Mouse (Mus musculus) layer of hippocampus, adult 9-10 months (tissue): ENCODE data around the gene Slc35e1.
A peak's percentile ranks its signal among the peaks of the same experiment; 100 is the strongest.

ENCODE experiments used
- DNase-seq: peaks from one replicate; pipeline ENCODE4 v3.0.0; 2022; ENCODE audit warnings: low spot score

Gene Slc35e1

DNA sequence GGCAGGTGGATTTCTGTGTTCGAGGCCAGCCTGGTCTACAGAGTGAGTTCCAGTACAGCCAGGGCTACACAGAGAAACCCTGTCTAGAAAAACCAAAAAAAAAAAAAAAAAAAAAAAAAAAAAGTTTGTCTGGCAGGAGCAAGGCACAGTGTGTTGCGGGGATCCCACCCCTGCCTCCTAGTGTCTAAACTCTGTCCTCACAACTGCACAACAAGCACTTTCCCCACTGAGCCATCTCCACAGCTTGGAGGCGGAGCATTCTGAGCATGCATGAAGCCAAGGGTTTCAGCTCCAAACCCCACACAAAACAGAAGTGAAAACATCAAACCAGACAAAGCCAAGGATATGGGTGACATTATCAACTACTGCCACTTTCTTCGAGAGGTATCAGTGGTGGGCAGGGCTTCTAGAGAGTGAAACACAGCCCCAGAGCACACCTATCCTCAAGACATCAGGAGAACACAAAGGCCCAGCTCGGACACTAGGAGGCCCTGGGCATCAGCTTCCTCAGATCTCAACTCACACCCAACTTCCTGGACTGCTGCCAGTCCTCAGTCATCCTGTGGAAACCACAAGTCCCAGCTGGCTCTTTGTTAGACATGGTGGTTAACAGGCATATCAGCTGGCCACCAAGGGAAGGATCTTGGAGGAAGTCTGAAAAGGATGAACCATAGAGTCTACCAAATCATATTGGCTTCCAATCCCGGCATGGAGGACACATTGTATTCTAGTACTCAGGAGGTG is 6.8 kb downstream of the Slc35e1 start:
- DNase-seq = no peak

DNA sequence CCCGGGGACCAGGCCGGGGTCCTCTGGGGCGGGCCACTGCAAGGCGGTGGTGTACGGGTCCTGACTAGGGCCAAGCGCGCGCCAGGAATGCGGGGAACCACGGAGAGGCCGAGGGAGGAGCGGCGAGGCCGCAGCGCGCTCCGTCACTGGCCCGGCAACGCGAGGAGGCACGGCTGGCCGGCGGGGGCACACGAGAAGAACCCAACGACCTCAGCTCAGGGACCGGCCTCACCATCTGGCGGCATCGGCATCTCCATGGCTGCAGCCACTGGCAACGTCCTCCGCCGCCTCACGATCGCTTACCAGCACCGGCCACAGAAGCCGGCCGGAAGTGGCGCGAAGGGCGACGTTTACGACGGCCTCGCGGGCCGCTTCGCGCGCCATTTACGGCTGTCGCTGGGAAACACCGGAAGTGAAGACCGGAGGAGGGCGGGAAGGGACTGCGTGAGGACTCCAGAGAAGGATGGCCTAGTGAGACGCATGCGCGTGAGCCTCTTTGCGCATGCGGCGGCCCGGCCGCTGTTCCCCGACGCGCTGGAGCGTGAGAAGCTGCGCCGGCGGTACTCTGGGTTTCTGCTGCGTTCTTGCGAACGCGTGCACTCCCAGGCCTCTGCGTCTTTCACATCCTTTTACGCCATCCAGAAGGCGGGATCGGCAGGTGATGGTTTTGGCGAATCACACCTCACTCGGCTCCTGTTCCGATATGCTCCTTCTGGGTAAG is 17.4 kb downstream of the Slc35e1 start, which contains the start of gene Cherp:
Gene Cherp (minus strand): TSS at position 401 of the 721 bp plus-strand sequence.
- DNase-seq = peak; percentile 93

DNA sequence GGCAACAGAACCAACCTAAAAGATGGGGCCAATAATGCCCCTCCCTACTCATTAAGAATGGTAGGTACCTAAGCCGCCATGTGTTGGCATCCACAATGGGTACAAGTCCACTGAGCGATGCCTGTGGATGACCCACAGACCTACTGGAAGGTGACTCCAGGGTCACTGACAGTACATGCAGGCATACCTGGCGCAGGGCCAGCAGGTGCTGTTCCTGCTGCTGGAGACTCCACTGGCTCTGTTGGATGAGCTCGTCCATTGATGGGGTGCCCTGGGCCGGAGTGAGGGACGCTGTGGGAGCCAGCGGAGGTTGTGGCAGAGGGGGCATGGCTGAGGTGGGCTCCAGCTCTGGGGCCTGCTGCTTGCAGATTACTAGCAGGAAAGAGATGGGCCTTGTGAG is 21.7 kb downstream of the Slc35e1 start:
- DNase-seq = no peak

DNA sequence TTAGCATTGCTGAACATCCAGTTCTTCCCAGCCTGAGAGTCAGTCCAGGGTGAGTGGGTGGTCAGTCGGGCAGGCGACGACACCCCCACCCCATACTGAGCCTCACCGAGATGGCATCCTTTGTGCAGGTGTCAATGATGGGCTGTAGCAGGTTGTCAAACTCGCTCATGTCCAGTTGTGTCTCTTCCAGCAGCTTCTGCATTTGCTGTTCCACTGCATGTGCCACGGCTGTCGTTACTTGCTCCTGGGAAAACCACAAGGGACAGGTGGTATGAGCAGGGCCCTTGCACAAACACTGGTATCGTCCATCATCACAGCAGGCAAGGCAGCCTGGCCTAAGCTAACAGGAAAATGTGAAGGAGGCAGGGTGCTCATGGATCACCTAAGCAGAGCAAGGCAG is 22.4 kb downstream of the Slc35e1 start:
- DNase-seq = no peak

DNA sequence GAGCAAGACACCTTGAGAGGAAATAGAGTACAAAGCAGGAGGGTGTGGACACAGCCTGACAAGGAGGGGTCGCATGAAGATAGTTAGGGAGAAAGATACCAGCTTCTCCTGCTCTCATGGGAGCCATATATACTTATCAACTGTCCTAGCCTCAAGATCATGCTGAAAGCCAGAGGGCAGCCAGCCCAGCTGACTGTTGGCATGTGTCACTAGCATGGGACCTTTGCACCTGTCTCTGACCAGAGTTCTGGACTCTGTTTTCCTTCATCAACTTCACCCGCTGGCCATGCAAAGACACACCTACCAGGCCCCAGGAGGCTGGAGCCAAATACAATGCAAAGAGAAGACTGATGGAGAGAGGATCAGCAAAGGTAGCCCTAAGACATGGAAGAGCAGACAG is 23.2 kb downstream of the Slc35e1 start:
- DNase-seq = no peak

DNA sequence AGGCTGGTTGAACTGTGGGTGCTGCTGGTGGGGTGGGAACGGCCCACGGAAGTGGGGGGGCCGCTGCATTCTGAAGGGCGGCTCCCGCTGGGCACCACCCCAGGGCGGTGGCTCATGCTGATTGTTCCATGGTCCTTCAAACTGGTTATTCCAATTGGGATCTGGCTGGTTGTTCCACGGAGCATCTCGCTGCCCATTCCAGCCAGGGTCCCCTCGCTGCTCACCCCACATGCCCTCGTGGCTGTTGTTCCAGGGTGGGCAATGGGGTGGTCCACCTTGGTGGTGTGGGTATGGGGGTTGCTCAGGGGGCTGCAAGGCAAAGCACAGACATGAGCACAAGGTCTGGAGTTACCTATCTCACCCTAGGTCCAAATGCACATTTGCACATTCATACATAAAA is 28.2 kb downstream of the Slc35e1 start:
- no peak for DNase-seq

DNA sequence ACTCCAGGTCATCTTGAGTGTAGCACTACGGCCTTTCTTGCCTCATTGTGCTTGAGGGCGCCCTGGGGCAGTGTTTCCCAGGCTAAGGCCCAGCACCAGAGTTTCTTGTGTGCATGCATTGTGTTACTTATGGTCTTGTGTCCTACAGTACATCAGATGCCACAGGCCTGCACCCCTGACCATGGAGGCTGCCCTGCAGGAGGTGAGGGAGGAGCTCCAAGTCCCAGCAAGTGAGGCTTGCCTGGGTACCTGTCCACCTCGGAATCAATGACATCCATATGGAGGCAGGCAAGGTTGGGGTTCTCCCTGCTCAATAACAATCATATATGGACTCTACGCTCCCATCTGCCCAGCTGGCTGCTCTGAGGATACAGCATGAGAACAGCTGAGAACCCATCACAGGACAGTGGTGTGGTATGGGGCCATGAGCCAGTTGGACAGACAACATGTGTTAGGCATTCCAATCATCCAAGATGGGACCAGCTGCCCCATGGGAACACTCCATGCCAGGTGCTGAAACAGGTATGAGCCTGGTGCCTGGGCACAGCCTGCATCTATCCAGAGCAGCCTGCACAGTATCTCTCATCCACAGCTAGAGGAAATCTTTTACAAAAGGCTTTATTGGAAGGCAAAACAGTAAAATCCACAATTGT is 32.4 kb downstream of the Slc35e1 start:
- DNase-seq = no peak

DNA sequence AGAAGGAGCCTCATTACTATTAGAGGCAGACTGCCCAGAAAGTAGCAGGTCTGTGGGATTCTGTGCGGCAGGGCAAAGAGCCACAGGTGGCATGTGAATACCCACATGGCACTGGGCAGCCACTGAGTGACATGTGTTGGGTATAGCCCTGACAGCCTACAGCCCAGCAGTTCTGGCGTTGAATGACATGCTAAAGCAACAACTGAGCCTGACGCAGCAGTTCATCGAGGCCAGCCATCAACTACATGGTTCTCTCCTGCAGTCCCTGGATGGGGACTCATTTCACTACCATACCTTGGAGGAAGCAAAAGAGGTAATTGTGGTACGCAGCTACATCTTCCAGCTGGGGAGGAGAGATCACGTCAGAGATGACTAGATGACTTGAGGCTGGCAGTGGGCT is 34.0 kb downstream of the Slc35e1 start:
- no peak for DNase-seq

DNA sequence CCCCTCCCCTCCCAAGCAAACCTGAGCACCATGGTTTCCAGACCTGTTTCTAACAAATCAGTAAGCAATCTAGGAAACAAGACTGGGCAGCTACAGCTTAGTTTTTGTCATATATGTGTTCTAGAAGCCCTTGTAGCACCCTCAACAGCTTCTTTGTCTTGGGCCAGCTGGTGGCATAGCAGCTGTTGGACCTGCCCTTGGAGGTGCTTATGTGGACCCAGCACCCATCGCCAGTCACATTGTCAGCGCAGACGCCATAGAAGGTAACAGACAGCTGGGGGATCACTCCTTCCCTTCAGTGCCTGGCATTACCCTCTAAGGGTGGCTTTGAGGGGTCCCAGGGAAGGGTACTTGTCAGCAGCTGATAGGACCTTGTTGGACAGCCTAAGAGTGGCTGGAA is 34.6 kb downstream of the Slc35e1 start:
- no peak for DNase-seq

DNA sequence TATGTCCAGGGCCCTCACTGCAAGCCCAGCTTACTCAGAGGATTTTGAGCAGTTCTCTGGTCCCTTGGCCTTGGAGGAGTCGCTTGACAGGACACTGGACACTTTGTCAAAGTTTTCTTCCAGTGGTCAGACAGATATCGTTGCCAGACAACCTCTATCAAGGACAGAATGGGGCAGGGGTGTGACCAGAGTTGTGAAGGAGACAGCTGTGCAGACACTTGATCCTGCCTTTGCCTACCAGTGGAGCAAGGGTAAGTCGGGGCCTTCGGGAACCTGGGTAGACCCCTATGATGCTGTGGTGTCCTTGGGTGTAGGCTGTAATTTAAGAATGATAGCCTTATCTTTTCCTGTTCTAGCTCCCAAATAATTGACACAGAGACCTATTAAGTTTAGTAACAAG is 37.1 kb downstream of the Slc35e1 start:
- no peak for DNase-seq

DNA sequence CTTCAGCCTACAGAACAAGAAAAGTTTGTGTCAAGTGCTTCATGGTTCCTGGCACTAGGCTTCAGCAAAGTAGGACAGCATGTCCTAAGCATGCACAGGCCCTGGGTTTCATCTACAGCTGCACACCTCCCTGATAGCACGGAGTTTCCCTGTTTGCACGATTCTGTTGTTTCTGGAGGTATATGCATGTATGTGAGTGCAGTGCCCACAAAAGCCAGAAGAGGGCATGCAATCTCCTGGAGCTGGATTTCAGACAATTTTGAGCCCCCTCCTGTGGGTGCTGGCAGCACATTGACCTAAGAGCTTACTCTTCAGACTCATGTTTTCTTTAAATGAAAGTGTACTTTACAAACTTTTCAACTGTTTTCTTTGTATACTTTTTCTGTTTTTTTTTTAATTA is 38.5 kb downstream of the Slc35e1 start:
- DNase-seq = no peak

DNA sequence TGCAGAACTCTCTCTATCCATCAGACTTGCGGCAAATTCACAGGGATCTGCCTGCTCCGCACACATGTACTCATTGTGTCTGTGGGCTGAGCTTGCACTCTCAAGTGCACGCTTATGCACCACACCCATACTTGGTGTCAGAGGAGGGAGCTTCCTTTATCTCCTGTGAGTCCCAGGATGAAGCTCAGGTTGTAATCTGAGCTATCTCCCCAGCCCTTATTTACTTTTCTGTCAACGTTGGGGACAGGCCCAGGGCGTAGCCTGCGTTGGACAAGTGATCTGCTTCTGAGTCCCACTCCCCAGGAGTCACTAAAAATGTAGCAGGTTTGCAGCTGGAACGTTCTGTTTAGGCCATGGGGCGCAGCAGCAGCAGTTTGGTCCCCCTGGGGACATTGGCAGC is 40.9 kb downstream of the Slc35e1 start:
- DNase-seq = no peak

DNA sequence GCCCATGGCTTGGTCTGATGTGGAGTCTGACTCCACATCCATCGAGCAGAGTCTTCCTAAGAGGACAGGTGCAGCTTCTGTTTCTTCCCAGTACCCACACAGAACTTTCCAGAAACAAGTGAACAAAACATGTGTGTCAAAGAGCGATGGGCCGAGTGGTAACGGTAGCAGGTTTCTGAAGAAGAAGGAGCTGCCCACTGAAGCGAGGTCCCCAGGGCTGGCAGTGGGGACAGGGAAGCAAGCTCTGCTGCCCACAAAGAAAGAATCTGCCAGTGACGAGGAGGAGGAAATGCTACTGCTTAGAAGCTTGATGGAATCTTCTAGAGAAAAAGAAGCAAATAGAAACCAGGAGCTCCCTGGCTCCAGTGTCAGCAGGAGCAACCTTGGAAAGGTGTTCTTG is 47.3 kb downstream of the Slc35e1 start:
- DNase-seq = no peak

DNA sequence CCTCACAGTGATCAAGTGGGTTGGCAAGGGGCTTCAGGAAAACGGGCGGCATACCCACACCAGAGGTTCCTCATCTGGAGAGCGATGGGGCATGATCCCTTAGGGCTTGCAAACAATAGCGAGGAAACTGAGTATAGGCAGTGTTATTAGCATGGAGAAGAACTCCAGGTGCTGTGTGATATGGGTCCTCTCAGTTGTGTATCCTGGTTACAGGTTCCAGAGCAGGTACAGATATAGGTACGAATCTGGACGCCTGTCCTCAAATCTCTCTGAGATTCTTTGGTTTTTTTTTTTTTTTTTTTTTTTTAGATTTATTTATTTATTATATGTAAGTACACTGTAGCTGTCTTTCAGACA is 48.4 kb downstream of the Slc35e1 start:
- no peak for DNase-seq

DNA sequence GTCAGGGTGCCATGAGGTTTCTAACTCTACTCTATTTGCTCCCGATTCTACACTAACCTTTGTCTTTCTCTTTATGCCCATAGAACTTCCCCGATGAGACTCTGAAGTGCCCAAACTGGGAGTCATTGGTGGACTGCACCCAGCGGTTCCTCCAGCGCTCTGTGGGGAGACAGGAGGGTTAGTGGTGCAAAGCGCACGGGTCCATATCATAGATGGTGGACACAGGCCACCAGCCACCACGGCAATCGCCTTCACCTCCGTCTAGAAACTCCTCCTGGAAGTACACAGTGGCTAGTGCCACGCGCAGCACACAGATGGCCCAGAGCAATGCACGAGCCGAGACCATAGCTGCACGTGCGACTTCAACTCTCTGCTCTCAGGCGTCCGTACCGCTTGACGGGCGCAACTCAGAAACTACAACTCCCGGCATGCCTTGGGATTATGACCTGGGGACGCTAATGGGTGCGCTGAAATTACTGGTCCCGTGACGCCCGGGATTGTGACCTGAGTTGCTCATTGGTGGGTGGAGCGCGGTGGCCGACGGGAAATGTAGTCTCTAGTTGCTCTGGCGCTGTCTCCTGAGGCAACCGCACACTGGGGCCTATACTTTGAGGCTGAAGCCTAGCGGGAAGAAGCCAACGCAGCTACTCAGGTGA is 48.9 kb downstream of the Slc35e1 start, which contains the start of the genes Calr3 and 1700030K09Rik:
Gene Calr3 (minus strand): TSS at position 533 of the 656 bp plus-strand sequence.
Gene 1700030K09Rik (plus strand): TSS at position 543 of the 656 bp plus-strand sequence.
- peak; percentile 99 for DNase-seq

DNA sequence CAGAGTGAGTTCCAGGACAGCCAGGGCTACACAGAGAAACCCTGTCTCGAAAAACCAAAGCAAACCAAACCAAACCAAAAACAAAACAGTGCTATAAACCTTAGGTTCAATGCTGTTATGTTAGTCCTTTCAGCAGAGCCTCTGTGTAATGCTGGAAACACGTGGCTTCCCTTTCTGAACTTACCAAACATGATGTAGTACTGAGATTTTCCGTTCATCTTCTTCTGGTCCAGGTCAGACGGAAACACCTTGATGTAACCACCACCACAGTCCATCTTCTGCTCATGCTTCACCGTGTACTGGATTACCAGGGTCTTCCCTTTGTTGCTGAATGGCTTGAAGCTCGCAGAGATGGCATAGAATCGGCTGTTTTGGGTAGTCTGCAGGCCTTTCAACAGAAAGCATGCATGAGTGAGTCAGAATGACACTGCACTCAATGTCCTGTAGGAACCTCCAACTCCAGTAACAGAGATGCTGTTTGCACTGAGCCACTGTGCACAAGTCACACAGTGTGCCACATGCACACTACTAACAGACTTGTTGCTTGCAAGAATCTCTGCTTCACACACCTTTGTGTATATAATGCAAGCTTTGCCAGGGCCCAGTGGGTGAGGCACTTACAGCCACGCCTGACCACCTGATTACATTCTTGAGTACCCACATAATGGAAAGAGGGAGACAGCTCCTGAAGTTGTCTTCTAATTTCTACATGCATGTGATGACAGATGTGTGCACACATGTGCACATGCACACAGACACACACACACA is 54.0 kb downstream of the Slc35e1 start:
- no peak for DNase-seq

DNA sequence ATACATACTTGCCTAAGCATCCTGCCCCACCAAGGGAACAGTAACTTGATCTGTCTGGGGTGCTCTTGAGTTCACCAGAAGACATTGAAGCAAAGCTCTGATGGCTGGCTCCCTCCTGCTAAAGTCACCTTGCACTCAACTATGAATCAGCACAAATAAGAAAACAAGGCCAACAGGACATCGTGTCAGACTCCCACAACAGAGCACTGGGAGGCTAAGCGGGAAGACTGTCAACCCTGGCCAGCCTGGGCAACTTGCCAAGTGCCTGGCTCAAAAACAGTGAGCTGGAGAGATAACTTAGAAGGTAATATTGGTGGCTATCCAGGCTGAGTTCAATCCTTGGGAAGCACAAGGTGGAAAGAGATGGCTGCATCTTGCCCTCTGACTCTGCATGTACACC is 57.5 kb downstream of the Slc35e1 start:
- no peak for DNase-seq
